Mouse (Mus musculus) kidney, postnatal 25 days (tissue): ENCODE measurements around the gene Mrps23.
"Not testable (repeated sequence)": the region's sequence is repeated elsewhere in the genome, so short reads cannot be mapped to it uniquely, and the experiment has no call there.

Experiments
- DNase-seq, 2 experiments: peaks; one replicate each; pipeline ENCODE4 v3.0.0; 2021; ENCODE audit warnings: mixed read lengths in 2 of 2

The Mrps23 gene

DNA sequence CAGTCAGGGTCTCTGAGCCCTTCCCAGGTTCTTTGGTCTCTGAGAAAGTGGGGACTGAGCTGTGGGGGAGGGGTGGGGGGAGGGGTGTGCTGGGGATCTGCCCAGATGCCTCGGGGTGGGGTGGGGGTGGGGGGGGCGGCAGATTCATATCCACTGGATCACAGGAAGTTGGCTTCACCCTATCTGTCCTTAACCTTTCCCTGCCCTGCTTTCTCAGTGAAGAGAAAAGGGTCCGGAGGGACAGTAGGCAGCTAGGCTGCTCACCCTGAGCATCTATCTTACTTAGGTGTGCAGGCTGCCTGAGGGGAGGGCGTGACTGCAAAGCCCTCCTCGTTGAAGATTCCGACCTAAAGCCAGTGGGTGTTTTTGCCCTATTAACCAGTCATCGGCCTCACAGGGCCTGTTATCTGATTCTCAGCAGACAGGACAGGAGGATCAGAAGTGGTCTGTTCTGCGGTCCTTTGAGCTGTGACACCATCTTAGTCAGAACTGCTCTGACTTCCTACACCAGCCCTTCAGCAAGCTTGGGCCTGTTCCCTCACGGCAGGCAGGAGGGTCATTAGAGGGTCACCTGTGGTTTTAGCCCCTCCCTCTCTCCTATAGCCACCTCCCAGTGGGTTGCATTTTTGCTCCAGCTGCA lies 30.7 kb upstream of the Mrps23 start:
- no peak for DNase-seq

- DNase-seq = no peak
Measured at GRCm38 (mm10) chr11:88180467-88180958, 23.7 kb upstream of the Mrps23 start.

GRCm38 (mm10) chr11:88180959-88181619 lies 23.1 kb upstream of the Mrps23 start:
- peak; percentile 84 to 95 for DNase-seq

GRCm38 (mm10) chr11:88184632-88185180 lies 19.5 kb upstream of the Mrps23 start:
- no peak for DNase-seq

DNA sequence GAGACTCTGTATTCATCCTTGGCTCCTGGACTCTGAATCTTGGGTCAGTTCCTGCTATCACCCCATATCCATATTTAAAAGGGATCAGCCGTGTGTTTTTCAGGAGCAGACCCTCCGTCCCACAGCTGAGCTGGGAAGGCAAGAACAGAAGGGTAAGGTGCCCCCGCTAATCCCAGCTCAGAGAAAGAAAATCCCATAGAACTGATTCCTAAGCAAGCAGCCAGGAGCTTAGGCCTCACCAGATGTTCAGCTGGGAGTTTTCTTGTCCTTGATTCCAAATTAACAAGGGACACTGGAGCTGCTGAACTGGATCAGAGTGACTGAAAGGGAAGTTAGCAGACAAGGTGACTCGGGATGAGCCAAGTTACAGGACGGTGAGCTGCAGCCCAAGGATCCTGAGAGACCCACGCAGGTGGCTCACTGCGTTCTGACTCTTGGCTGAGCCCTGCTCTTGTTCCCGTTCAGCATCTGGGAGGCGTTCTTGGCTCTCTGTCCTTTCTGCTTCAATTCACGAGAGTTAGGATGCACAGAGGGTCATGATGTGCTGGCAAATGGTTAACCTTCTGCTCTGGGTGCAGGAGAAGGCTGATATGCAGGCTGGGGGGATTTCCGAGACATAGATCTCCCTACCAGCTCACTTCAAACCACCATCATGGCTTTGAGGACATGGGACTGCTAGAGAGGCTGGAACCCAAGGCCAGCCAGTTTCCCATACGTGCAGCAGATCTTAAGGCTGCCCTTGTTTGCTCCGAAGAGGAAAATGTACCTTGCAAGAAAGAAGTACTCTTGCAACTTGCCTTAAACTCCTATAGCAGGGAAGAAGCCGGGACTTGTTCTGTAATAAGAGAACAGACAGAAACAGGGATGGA lies 17.9 kb upstream of the Mrps23 start:
- peak; percentile 44 to 76 for DNase-seq

GRCm38 (mm10) chr11:88186947-88187243 lies 17.3 kb upstream of the Mrps23 start:
- DNase-seq = no peak

- DNase-seq = peak; percentile 88 to 94
Measured at GRCm38 (mm10) chr11:88187417-88188133, 16.6 kb upstream of the Mrps23 start.

DNA sequence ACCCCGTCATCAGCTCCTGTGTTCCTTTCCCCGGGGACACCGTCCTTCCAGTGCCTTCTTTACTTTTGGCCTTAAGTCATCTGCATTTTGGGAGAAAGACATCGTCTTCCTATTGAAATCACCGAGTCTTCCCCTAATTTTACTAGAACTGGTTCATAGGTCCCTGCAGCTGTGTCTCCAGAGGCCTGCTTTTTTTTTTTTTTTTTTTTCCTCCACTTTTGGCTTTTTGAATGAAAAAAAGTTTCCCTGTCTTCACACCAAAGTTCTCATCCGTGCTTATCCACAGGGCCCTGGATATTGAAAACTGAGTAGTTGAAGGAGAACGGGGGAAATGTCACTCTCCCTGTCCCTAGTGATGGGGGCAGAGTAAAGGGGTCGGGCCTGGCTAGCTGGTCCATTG lies 16.0 kb upstream of the Mrps23 start:
- no peak for DNase-seq

GRCm38 (mm10) chr11:88188635-88189034 lies 15.6 kb upstream of the Mrps23 start:
- DNase-seq = no peak

GRCm38 (mm10) chr11:88192595-88192994 lies 11.6 kb upstream of the Mrps23 start:
- peak in 1 of 2 experiments; percentile 50 for DNase-seq

DNA sequence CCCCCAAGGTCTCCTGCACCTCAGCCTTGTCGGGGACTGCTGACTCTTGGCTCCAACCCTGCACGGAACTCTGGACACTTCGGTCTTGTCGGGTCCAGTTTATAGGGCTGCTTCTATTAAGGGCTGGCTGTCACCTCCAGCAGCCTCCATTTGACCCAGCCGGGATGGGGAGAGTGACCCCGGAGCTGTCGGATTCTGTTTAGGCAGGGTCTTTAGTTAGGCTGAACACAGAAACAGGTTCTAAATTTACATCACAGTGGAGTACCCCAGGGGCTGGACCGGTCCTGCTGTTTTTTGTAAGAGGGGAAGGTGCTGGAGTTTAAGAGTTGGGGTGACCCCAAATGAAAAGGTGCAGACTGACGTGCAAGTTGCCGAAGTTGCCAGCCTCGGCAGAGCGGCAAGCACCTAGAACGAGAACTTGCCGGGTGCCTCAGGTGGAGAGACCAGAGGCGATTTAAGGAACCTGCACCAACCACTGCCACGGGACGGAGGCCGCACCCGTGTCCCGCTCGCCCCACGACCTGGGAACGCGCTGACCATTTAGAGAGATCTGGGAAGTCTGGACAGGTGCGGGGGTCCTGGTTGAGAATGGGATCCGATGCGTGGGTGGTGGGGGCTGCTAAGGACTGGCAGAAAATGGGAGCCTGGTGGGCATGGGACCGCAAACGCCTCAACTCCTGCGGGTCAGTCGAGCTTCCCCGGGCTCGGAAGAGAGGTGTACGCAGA lies 10.9 kb upstream of the Mrps23 start:
- DNase-seq = peak in 1 of 2 experiments; percentile 45

GRCm38 (mm10) chr11:88193824-88194696 lies 10.1 kb upstream of the Mrps23 start:
- DNase-seq = peak; percentile 55 to 76

GRCm38 (mm10) chr11:88195699-88196098 lies 8.5 kb upstream of the Mrps23 start:
- DNase-seq = not testable (repeated sequence)

- peak; percentile 71 to 80 for DNase-seq
Measured at GRCm38 (mm10) chr11:88197153-88197576, 7.0 kb upstream of the Mrps23 start.

GRCm38 (mm10) chr11:88198223-88198622 lies 6.0 kb upstream of the Mrps23 start:
- DNase-seq = no peak

- no peak for DNase-seq
Measured at GRCm38 (mm10) chr11:88201172-88201571, 3.0 kb upstream of the Mrps23 start.

DNA sequence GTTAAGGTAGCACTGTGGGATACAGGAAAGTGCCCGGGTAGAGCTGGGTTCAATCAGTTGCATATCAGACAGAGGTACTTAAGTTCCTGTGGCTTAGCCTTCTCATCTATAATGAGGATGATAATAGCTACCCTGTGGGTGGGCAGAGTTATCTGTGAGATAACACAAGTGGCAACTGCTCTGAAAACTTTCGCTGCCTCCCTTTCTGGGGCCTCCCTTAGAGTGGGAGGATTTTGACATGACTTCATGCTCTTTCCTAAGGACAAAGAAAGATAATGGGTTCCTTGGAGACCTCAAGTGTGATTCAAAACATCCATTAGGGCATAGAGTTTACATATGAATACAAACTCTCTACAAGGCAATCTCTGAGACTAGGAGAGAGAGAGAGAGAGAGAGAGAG lies 2.1 kb upstream of the Mrps23 start:
- no peak for DNase-seq

- DNase-seq = no peak
Measured at GRCm38 (mm10) chr11:88204593-88205368, 593 bp downstream of the Mrps23 start.

- peak in 1 of 2 experiments; percentile 46 for DNase-seq
Measured at GRCm38 (mm10) chr11:88206576-88206975, 2.4 kb downstream of the Mrps23 start.

GRCm38 (mm10) chr11:88207697-88208096 lies 3.5 kb downstream of the Mrps23 start:
- DNase-seq = no peak
